Mouse (Mus musculus) liver, embryonic 14.5 days (tissue): Measurements from ENCODE around the gene Rora.

Experiments used
- CTCF ChIP-seq: IDR thresholded peaks from 2 replicates; pipeline ENCODE4 v1.5.1; 2016; ENCODE audit warnings: antibody characterized with exemption, low read depth, control low read depth
- EP300 ChIP-seq: IDR thresholded peaks from 2 replicates; pipeline ENCODE4 v1.6.1; 2016; ENCODE audit warnings: antibody characterized with exemption, low read depth

DNA sequence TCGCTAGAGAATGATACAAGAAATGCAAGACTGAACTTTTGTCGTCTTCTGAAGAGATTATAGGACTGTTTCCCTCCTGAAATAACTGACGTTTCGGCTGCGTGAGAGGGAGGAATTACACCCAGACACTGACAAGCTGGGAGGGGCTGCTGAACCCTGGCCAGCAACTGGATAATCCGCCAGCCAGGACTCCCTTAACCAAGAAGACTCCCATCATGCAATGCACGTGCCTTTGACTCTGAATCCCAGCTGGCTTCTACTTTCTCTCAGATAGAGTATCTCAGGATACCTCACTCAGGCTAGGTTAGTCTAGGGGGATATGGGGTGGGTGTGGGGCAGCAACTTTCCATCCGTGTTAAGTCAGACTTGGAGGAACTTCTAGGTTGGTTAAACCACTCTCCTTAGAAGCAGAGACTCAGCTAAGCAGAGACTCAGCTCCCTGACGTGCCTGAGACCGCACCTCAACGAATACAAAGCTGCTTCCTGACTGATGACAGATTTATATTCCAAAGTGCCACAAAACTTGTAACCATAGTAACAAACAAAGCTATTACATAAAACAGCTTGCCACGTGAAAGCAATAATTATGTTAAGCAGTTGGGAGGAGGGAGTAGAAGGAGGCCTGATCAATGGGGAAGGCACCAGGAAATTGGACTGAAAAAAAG is 302.8 kb downstream of the Rora start:
- TF ChIP-seq CTCF (no peak), EP300 (no peak)
